In the genomic region with DNA sequence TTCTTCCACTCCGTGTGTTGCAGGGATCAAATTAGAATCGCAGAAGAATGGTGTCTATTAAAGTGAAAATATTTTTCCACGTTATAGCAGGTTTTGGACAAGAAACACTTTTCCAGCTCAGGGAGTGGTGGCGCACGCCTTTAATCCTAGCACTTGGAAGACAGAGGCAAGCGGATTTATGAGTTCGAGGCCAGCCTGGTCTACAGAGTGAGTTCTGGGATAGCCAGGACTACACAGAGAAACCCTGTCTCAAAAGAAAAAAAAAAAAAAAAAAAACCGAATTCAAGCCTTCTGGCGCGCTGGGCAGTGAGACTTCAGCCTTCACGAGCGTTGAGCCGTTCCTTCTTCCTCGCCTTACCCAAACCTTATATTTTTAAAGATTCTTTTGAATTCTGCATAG, we compare ENCODE assay signal across 8 mouse cellular contexts. TPM values are rescaled to one million over a fixed set of nuclear protein-coding genes. Genes with fewer than 3 reads are reported as not detected.
A peak's percentile ranks its signal among the peaks of the same experiment; 100 is the strongest.
DNase-seq lines count a peak whose midpoint lies in the region; ATAC-seq and TF ChIP-seq lines count a peak whose summit lies in the region.

No protein-coding gene starts in this region.

- no peak for DNase-seq in kidney, postnatal 25 days
- DNase-seq in embryonic facial prominence, embryonic 14.5 days (ENCODE audit: low spot score): no peak
- no peak for DNase-seq in ovary, adult 18-20 months (ENCODE audit: low spot score)
- DNase-seq in layer of hippocampus, adult 2 months (ENCODE audit: low spot score in 2 of 2): no peak
- no peak for DNase-seq in kidney, postnatal 10 days

- no peaks in the 10 kb centered on the region for H3K27me3 ChIP-seq in kidney, embryonic 16.5 days (ENCODE audit: insufficient read depth, low read length)
- no peaks in the 10 kb centered on the region for H3K27me3 ChIP-seq in embryonic facial prominence, embryonic 14.5 days (replicated peaks; ENCODE audit: control insufficient read depth, insufficient read depth, low read length)
- no peaks in the 10 kb centered on the region for H3K27me3 ChIP-seq in limb, embryonic 13.5 days
- H3K27me3 ChIP-seq in small intestine, adult 2 months (ENCODE audit: control insufficient read depth, insufficient read depth, low read length): no peaks in the 10 kb centered on the region

- no peak for TF ChIP-seq POLR2A in small intestine, adult 2 months (IDR thresholded peaks at IDR 0.05; ENCODE audit: low read depth, low read length)

- no peaks in the 10 kb centered on the region for H3K36me3 ChIP-seq in kidney, embryonic 16.5 days (ENCODE audit: insufficient read depth, low read length)
- no peaks in the 10 kb centered on the region for H3K36me3 ChIP-seq in embryonic facial prominence, embryonic 14.5 days (ENCODE audit: control insufficient read depth, insufficient read depth, low read length)
- H3K36me3 ChIP-seq in limb, embryonic 13.5 days: no peaks in the 10 kb centered on the region
- no peaks in the 10 kb centered on the region for H3K36me3 ChIP-seq in small intestine, adult 2 months (ENCODE audit: control insufficient read depth, insufficient read depth, low read length)

- peak overlapping the region; percentile 81 for H3K4me2 ChIP-seq in kidney, embryonic 16.5 days (replicated peaks; ENCODE audit: low read depth, low read length)
- H3K4me2 ChIP-seq in embryonic facial prominence, embryonic 14.5 days (ENCODE audit: low read depth, low read length): peak overlapping the region; percentile 88
- H3K4me2 ChIP-seq in limb, embryonic 13.5 days (replicated peaks): peak overlapping the region; percentile 83

- 9% methylated on average over 14 of the region's 14 CpGs for WGBS in kidney, embryonic 16.5 days
- 5% methylated on average over 14 of the region's 14 CpGs for WGBS in embryonic facial prominence, embryonic 14.5 days
- WGBS in limb, embryonic 13.5 days: 12% methylated on average over 14 of the region's 14 CpGs
- 23% methylated on average over 14 of the region's 14 CpGs for WGBS in small intestine, adult 2 months

- H3K27ac ChIP-seq in kidney, embryonic 16.5 days (ENCODE audit: low read length): no peak overlapping the region
- H3K27ac ChIP-seq in embryonic facial prominence, embryonic 14.5 days (replicated peaks; ENCODE audit: low read depth, low read length): no peak overlapping the region
- H3K27ac ChIP-seq in limb, embryonic 13.5 days: no peak overlapping the region
- no peak overlapping the region for H3K27ac ChIP-seq in small intestine, adult 2 months (ENCODE audit: insufficient read depth, low read depth, low read length)
- no peak overlapping the region for H3K27ac ChIP-seq in layer of hippocampus, adult 2 months

- H3K4me3 ChIP-seq in kidney, embryonic 16.5 days (ENCODE audit: low read length): peak overlapping the region; percentile 64
- peak overlapping the region; percentile 66 for H3K4me3 ChIP-seq in embryonic facial prominence, embryonic 14.5 days (ENCODE audit: low read depth, low read length)
- H3K4me3 ChIP-seq in limb, embryonic 13.5 days: peak overlapping the region; percentile 66
- peak overlapping the region; percentile 19 for H3K4me3 ChIP-seq in small intestine, adult 2 months (ENCODE audit: low read depth, low read length)
- no peak overlapping the region; the same call in 1 of the 2 replicates for H3K4me3 ChIP-seq in layer of hippocampus, adult 2 months

- no peak for ATAC-seq in kidney, embryonic 16.5 days (ENCODE audit: low FRiP score, low TSS enrichment)
- ATAC-seq in embryonic facial prominence, embryonic 14.5 days (ENCODE audit: low read depth): no peak
- ATAC-seq in limb, embryonic 13.5 days (ENCODE audit: low FRiP score, low read depth): no peak

- no peaks in the 10 kb centered on the region for H3K9me3 ChIP-seq in kidney, embryonic 16.5 days (ENCODE audit: low read length)
- no peaks in the 10 kb centered on the region for H3K9me3 ChIP-seq in embryonic facial prominence, embryonic 14.5 days (ENCODE audit: control insufficient read depth, low read length)
- H3K9me3 ChIP-seq in limb, embryonic 13.5 days: no peaks in the 10 kb centered on the region

- peaks cover 14% of the 10 kb centered on the region for H3K4me1 ChIP-seq in kidney, embryonic 16.5 days (ENCODE audit: insufficient read depth, low read length)
- no peaks in the 10 kb centered on the region; the same call in 1 of the 2 replicates for H3K4me1 ChIP-seq in embryonic facial prominence, embryonic 14.5 days (ENCODE audit: control insufficient read depth, insufficient read depth, low read length)
- peaks cover 12% of the 10 kb centered on the region; the same call in 1 of the 2 replicates for H3K4me1 ChIP-seq in limb, embryonic 13.5 days
- no peaks in the 10 kb centered on the region for H3K4me1 ChIP-seq in small intestine, adult 2 months (ENCODE audit: control insufficient read depth, insufficient read depth, insufficient read length, low read length)

- peak overlapping the region; percentile 56; the same call in 1 of the 2 replicates for H3K9ac ChIP-seq in kidney, embryonic 16.5 days (replicated peaks; ENCODE audit: low read length)
- peak overlapping the region; percentile 39; the same call in 1 of the 2 replicates for H3K9ac ChIP-seq in embryonic facial prominence, embryonic 14.5 days (ENCODE audit: low read depth, low read length)
- 0 out of 2 replicates have a peak overlapping the region, but pooled peaks have one; percentile 26 for H3K9ac ChIP-seq in limb, embryonic 13.5 days

- peak; percentile 15; the same call in 1 of the 2 replicates for TF ChIP-seq CTCF in small intestine, adult 2 months (IDR thresholded peaks at IDR 0.05; ENCODE audit: extremely low read depth, insufficient read length, insufficient replicate concordance, low read depth, low read length)
- TF ChIP-seq CTCF in layer of hippocampus, adult 2 months (conservative IDR thresholded peaks at IDR 0.05): no peak

RNA-seq across cellular contexts. Expression of a gene that starts 17.2 kb away (rescaled TPM):
- 62.9 and 64.4 TPM in 2 replicates for polyA plus RNA-seq in kidney, embryonic 16.5 days (2015; fragmentation: Nextera tagmentation; extraction: Ambion mirVana)
- 55.3 and 56.8 TPM in 2 replicates for polyA plus RNA-seq in embryonic facial prominence, embryonic 14.5 days (2014; fragmentation: Nextera tagmentation; extraction: Ambion mirVana)
- polyA plus RNA-seq in limb, embryonic 13.5 days (2015; fragmentation: Nextera tagmentation; extraction: Ambion mirVana): 65.0 and 70.3 TPM in 2 replicates
- polyA plus RNA-seq in small intestine, adult 2 months (2012; rRNA removed): 10.6 and 21.2 TPM in 2 replicates
- 10 to 100 TPM; 54.6 to 54.9 TPM for total RNA-seq in layer of hippocampus, adult 2 months (2021)

RNA-seq across cellular contexts. Expression of a gene that starts 38.9 kb away (rescaled TPM):
- 7.3 and 10.5 TPM in 2 replicates for polyA plus RNA-seq in kidney, embryonic 16.5 days (2015; fragmentation: Nextera tagmentation; extraction: Ambion mirVana)
- polyA plus RNA-seq in embryonic facial prominence, embryonic 14.5 days (2014; fragmentation: Nextera tagmentation; extraction: Ambion mirVana): 2.5 and 5.2 TPM in 2 replicates
- 4.5 and 6.4 TPM in 2 replicates for polyA plus RNA-seq in limb, embryonic 13.5 days (2015; fragmentation: Nextera tagmentation; extraction: Ambion mirVana)
- 0.37 TPM in 1 of 2 replicates, not detected in the other for polyA plus RNA-seq in small intestine, adult 2 months (2012; rRNA removed)
- total RNA-seq in layer of hippocampus, adult 2 months (2021): not detected

RNA-seq across cellular contexts. Expression of a gene that starts 51.2 kb away (rescaled TPM):
- polyA plus RNA-seq in kidney, embryonic 16.5 days (2015; fragmentation: Nextera tagmentation; extraction: Ambion mirVana): 672 and 707 TPM in 2 replicates
- 663 and 761 TPM in 2 replicates for polyA plus RNA-seq in embryonic facial prominence, embryonic 14.5 days (2014; fragmentation: Nextera tagmentation; extraction: Ambion mirVana)
- 645 and 690 TPM in 2 replicates for polyA plus RNA-seq in limb, embryonic 13.5 days (2015; fragmentation: Nextera tagmentation; extraction: Ambion mirVana)
- 81.3 and 208 TPM in 2 replicates for polyA plus RNA-seq in small intestine, adult 2 months (2012; rRNA removed)
- total RNA-seq in layer of hippocampus, adult 2 months (2021): 100 to 1,000 TPM; 287 to 299 TPM

RNA-seq across cellular contexts. Expression of a gene that starts 57.3 kb away (rescaled TPM):
- 37.7 and 40.9 TPM in 2 replicates for polyA plus RNA-seq in kidney, embryonic 16.5 days (2015; fragmentation: Nextera tagmentation; extraction: Ambion mirVana)
- polyA plus RNA-seq in embryonic facial prominence, embryonic 14.5 days (2014; fragmentation: Nextera tagmentation; extraction: Ambion mirVana): 34.5 and 34.8 TPM in 2 replicates
- polyA plus RNA-seq in limb, embryonic 13.5 days (2015; fragmentation: Nextera tagmentation; extraction: Ambion mirVana): 51.7 and 52.2 TPM in 2 replicates
- polyA plus RNA-seq in small intestine, adult 2 months (2012; rRNA removed): 0.37 and 0.77 TPM in 2 replicates
- 10 to 100 TPM; 55.0 to 58.1 TPM for total RNA-seq in layer of hippocampus, adult 2 months (2021)
